Mouse (Mus musculus) lung, embryonic 14.5 days (tissue): ENCODE results near the gene Wscd2. TPM values are rescaled to one million over a fixed set of nuclear protein-coding genes. Genes with fewer than 3 reads are reported as not detected.
A peak's percentile ranks its signal among the peaks of the same experiment; 100 is the strongest.
"Not testable (repeated sequence)": the region's sequence is repeated elsewhere in the genome, so short reads cannot be mapped to it uniquely, and the experiment has no call there.

Source experiments
- ATAC-seq: fragments of 200-750 bp; cut with Nextera tagmentation; 2 replicates; pipeline ENCODE4 v1.8.0; 2017; ENCODE audit warnings: mild to moderate bottlenecking, moderate TSS enrichment, moderate library complexity; ENCODE audit not compliant: insufficient read depth
- DNase-seq: peaks from one replicate; pipeline ENCODE4 v3.0.0-alpha.2; 2015
- H3K27ac ChIP-seq: fragments of 300-500 bp; sonication (generic); 2 replicates; pipeline ENCODE4 v1.5.1; 2014; ENCODE audit warnings: low read depth, mild to moderate bottlenecking, moderate library complexity
- H3K27me3 ChIP-seq: fragments of 300-500 bp; sonication (generic); 2 replicates; pipeline ENCODE4 v1.6.1; 2014; ENCODE audit warnings: low read length, control low read depth; ENCODE audit not compliant: insufficient read depth
- H3K36me3 ChIP-seq: fragments of 300-500 bp; sonication (generic); 2 replicates; pipeline ENCODE4 v1.6.1; 2014; ENCODE audit warnings: control low read depth; ENCODE audit not compliant: insufficient read depth
- H3K4me1 ChIP-seq: fragments of 300-500 bp; sonication (generic); 2 replicates; pipeline ENCODE4 v1.6.1; 2014; ENCODE audit warnings: antibody characterized with exemption, control low read depth; ENCODE audit not compliant: insufficient read depth
- H3K4me2 ChIP-seq: fragments of 300-500 bp; sonication (generic); 2 replicates; pipeline ENCODE4 v1.6.1; 2014; ENCODE audit warnings: mild to moderate bottlenecking
- H3K4me3 ChIP-seq: fragments of 300-500 bp; sonication (generic); 2 replicates; pipeline ENCODE4 v1.5.1; 2014; ENCODE audit warnings: low read depth, low read length
- H3K9ac ChIP-seq: fragments of 300-500 bp; sonication (generic); 2 replicates; pipeline ENCODE4 v1.6.1; 2014
- H3K9me3 ChIP-seq: fragments of 300-500 bp; sonication (generic); 2 replicates; pipeline ENCODE4 v1.6.1; 2016; ENCODE audit warnings: low read depth, low read length, control low read depth
- CTCF ChIP-seq: IDR thresholded peaks from 2 replicates; pipeline ENCODE4 v1.5.1; 2016; ENCODE audit warnings: antibody characterized with exemption, low read depth
- WGBS: fragments of 180-500 bp; shearing (Covaris S2); extraction: QIAGEN DNeasy Blood & Tissue Kit; methylation state at CpG from one replicate; pipeline ENCODE4 v1.1.7; 2014; 5-methylcytosine and 5-hydroxymethylcytosine counted together
- polyA plus RNA-seq: library from polyadenylated mRNA; unstranded; fragments of >200 nt; fragmentation: Nextera tagmentation; extraction: Ambion mirVana; gene quantifications from 2 replicates; pipeline ENCODE4 v1.2.1, GENCODE M21; 2014

Gene Wscd2
- polyA plus RNA-seq, 1 experiment from 2014 or later = 6.4 TPM

DNA sequence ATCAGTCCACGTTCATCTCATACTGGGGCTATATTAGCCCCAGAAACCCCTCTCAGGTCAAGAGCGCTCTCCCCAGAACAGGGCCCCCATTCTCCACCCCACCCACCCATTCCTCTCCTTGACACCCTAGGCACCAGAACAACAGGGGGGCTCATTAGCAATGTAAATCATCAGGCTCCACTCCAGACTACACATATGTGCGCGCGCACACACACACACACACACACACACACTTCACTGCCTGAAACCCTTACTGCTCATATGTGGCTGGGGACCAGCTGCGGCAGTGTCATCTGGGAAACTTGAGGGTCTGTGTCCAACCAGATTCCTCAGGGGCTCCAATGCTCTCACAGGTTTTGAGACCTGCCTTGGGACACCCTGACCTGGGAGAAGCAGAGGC, 88.3 kb downstream of the Wscd2 start:
- TF ChIP-seq CTCF = no peak
- no peak overlapping the region for H3K4me3 ChIP-seq
- H3K4me2 ChIP-seq = no peak overlapping the region
- no peaks in the 10 kb centered on the region for H3K9me3 ChIP-seq
- no peak overlapping the region for H3K27ac ChIP-seq
- no peaks in the 10 kb centered on the region for H3K36me3 ChIP-seq
- ATAC-seq (no peak), DNase-seq (no peak)
- no peaks in the 10 kb centered on the region for H3K27me3 ChIP-seq
- 73% methylated on average over 6 of the region's 6 CpGs for WGBS
- no peaks in the 10 kb centered on the region for H3K4me1 ChIP-seq
- H3K9ac ChIP-seq = no peak overlapping the region

DNA sequence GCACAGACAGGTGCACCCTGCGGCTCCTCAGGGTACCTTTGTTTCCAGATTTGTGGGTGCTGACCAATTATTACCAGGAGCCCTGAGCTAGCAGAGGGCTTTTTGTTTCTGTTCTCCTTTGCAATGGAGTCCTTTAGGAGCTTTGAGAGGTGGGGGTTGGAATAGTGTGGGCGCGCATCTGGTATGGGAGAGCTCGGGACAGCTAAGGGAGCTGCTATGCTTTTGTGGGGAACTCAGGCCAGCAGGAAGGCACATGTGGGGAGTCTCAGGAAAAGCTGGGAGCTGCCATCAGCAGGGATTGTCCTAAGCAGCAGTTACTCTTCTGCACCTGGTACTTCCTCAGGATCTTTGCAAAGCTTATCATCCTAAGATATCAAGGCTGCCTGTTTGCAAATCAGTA, 89.0 kb downstream of the Wscd2 start:
- no peak overlapping the region for H3K4me2 ChIP-seq
- H3K9me3 ChIP-seq = no peaks in the 10 kb centered on the region
- H3K9ac ChIP-seq = no peak overlapping the region
- H3K4me3 ChIP-seq = no peak overlapping the region
- H3K27me3 ChIP-seq = no peaks in the 10 kb centered on the region
- 70% methylated on average over 4 of the region's 4 CpGs for WGBS
- DNase-seq (no peak), ATAC-seq (no peak)
- no peak for TF ChIP-seq CTCF
- H3K36me3 ChIP-seq = no peaks in the 10 kb centered on the region
- H3K27ac ChIP-seq = no peak overlapping the region
- H3K4me1 ChIP-seq = no peaks in the 10 kb centered on the region

DNA sequence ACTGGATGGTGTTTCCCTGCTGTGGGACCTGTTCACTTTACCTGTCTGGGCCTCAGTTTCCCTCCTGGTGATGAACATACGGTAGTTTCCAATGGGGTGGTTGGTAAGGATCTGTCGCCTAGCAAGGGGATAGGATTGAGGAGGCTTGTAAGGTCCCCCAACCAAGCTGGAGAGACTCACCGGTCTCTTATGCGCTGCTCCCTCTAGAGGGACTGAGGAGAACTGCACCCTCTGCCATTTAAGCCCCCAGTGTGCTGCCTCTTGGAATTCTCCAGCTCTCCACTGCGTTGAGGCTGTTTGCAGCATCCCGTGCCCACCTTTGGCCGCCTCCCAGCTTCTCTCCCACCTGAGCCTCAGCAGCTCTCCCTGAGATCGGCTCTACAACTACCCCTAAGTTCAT, 90.1 kb downstream of the Wscd2 start:
- ATAC-seq (no peak), DNase-seq (peak; percentile 65)
- Histone ChIP-seq H3K4me1 (0 out of 2 replicates have a peak, but pooled peaks cover 1% of the 10 kb centered on the region), H3K9me3 (no peaks in the 10 kb centered on the region), H3K36me3 (no peaks in the 10 kb centered on the region), H3K4me2 (no peak overlapping the region), H3K27me3 (no peaks in the 10 kb centered on the region), H3K9ac (no peak overlapping the region), H3K27ac (no peak overlapping the region), H3K4me3 (no peak overlapping the region)
- 49% methylated on average over 8 of the region's 8 CpGs for WGBS
- peak; percentile 80 for TF ChIP-seq CTCF

DNA sequence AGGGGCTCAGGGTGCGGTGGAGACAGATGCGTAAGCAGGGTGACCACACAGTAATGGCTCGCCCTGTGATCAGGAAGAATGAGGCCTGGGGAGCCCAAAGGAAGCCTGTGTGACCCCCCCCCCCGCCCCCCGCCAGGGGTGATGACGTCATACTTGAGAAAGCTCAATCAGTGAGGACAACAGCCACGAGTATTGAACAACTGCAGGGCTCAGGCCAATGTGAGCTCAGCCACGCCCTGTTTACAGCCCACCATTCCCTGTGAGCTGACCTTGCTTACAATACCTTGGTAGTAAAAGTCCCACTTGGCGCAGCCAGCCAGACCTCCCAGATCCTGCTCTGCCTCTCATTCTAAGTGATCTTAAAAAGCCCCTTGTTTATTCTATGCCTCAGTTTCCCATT, 90.7 kb downstream of the Wscd2 start:
- TF ChIP-seq CTCF = no peak
- Histone ChIP-seq H3K36me3 (no peaks in the 10 kb centered on the region), H3K9ac (no peak overlapping the region), H3K4me3 (no peak overlapping the region), H3K9me3 (no peaks in the 10 kb centered on the region), H3K27ac (no peak overlapping the region), H3K4me2 (no peak overlapping the region), H3K27me3 (no peaks in the 10 kb centered on the region), H3K4me1 (0 out of 2 replicates have a peak, but pooled peaks cover 4% of the 10 kb centered on the region)
- no peak for ATAC-seq
- DNase-seq = no peak
- 58% methylated on average over 9 of the region's 9 CpGs for WGBS

DNA sequence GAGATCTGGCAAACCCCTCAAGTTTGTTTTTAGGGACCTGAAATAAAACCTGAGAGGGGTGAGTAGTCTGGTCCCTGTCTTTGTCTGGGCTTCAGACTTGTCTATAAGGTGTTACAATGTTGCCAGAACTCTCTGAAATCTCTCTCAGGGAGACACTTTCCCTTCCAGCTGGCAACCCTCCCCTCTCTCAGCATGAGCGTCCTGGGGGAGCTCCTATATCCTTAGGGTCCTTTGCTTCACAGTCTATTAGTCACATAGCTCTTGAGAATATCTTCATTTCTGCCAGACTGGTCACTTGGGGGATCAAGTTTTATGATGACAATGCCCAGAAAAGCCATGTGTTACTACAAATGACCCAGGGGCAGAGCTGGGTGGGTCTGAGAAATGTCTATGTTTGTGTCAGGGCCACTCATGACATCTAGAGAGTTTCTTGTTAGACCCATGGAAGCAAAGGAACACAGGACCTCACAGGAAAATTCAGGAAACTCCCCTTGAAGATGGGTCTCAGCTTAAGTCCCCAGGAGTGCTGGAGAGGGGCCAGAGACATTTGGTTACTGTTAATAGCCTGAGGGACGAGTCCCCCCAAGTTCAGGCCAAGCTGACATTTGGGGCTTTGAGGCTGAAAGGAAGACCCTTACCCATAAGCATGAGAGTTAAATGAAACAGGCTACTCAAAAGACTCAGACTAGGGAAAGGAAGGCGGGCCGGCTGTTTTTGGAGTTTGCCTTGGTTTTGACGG, 93.5 kb downstream of the Wscd2 start:
- 53% methylated on average over 5 of the region's 5 CpGs for WGBS
- no peak for TF ChIP-seq CTCF
- ATAC-seq (no peak), DNase-seq (peak; percentile 42)
- no peak overlapping the region for H3K9ac ChIP-seq
- H3K27ac ChIP-seq = no peak overlapping the region
- no peak overlapping the region for H3K4me3 ChIP-seq
- 0 out of 2 replicates have a peak, but pooled peaks cover 4% of the 10 kb centered on the region for H3K4me1 ChIP-seq
- no peaks in the 10 kb centered on the region for H3K27me3 ChIP-seq
- no peaks in the 10 kb centered on the region for H3K9me3 ChIP-seq
- H3K36me3 ChIP-seq = no peaks in the 10 kb centered on the region
- no peak overlapping the region for H3K4me2 ChIP-seq

DNA sequence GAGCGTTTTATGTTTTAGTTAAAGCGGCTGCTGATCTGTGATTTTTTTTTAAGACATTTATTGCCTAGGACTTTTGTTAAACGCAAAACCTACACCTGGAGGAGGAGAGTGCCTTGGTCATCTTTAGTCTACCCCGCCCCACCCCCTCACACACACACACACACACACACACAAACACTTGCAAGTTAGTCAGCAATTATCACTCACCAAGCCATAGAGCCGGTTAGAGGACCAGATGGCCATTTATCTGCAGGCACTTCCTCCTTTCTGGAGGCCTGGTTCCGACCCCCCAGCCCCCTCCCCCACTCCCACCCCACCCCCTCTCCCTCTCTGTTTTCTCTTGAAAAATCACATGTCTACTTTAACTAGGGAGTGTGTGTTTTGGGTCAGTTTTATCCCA, 94.3 kb downstream of the Wscd2 start:
- WGBS = 25% methylated on average over 6 of the region's 6 CpGs
- no peaks in the 10 kb centered on the region for H3K9me3 ChIP-seq
- no peak overlapping the region for H3K27ac ChIP-seq
- no peaks in the 10 kb centered on the region for H3K36me3 ChIP-seq
- no peaks in the 10 kb centered on the region for H3K27me3 ChIP-seq
- DNase-seq (no peak), ATAC-seq (peak; percentile 46; the same call in 1 of the 2 replicates)
- TF ChIP-seq CTCF = no peak
- 0 out of 2 replicates have a peak, but pooled peaks cover 4% of the 10 kb centered on the region for H3K4me1 ChIP-seq
- no peak overlapping the region for H3K4me2 ChIP-seq
- no peak overlapping the region for H3K4me3 ChIP-seq
- no peak overlapping the region for H3K9ac ChIP-seq

DNA sequence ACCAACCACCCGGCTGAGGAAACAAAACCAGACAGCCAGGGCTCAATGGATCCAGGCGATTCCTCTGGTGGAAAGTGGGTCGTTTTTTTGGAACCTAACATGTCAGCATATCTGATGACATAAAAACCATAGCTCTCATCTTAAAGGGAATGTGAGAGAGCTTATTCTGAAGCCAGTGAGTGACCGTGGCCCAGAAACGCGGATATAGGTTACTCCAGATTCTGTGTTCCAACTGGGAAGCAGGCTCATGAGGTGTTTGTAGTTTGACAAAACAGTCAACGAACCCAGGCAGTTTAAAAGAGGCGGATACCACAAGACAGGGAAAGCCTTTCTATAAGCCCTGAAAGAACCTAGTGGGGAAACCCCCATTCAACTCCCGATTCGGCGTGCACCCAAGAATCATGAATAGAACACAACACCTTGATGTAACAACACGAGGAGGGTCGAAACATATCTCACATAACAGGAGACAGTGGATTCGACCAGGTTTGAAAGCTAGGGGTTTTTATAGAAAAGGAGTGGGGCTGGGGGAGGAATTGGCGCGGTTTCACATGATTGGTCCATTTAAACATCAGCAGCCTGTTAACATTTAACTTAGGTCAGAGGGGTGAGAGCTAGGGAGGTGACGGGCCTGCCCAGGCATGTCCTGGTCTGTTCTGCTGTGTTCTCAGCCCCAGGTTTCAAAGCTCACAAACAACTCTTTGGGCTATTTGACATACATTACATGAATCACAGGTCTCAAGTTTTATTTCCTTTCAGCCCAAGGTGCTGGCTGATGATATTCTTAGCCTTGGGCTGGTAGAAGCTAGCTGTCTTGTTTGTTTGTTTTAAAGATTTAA, 95.7 kb downstream of the Wscd2 start:
- H3K9me3 ChIP-seq, H3K27ac ChIP-seq, H3K4me3 ChIP-seq, H3K4me1 ChIP-seq, ATAC-seq, H3K4me2 ChIP-seq, H3K36me3 ChIP-seq, H3K27me3 ChIP-seq, H3K9ac ChIP-seq, DNase-seq: not testable (repeated sequence)
- WGBS = 72% methylated on average over 17 of the region's 17 CpGs
